Mouse (Mus musculus): Measurements from ENCODE around the gene Ddx10. TPM values are rescaled to one million over a fixed set of nuclear protein-coding genes. Genes with fewer than 3 reads are reported as not detected.

The Ddx10 gene
- polyA plus RNA-seq, 1 experiment from 2014 or later: 21.8 TPM

DNA sequence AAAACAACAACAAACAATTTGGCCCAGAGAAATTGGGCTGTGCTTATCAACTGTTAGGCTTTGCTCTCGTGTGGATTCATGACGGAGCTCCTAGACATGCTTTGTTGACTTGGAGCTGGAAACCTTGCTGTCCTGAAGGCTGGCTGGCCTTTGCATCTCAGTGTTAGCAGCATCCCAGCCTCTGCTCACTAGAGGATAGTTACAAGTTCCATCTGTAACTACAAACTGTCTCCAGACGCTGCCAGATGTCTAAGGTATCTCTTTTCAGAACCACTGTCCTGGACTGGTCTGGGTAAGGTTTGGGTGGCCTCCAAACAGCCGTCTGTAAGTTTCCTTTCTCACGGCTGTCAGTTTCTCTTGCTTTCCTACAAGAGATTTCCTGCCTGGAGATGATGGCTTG, 20.2 kb upstream of the Ddx10 start:
- Histone ChIP-seq H3K27me3 (replicated peaks) (no peaks in the 10 kb centered on the region), H3K4me1 (replicated peaks) (peaks cover 13% of the 10 kb centered on the region), H3K9ac (no peak overlapping the region), H3K4me2 (no peak overlapping the region), H3K4me3 (no peak overlapping the region), H3K9me3 (replicated peaks) (no peaks in the 10 kb centered on the region), H3K36me3 (no peaks in the 10 kb centered on the region), H3K27ac (ENCODE audit: poor library complexity, severe bottlenecking) (no peak overlapping the region)
- WGBS: 50% methylated on average over 5 of the region's 5 CpGs
- ATAC-seq (ENCODE audit: insufficient number of reproducible peaks, low FRiP score): no peak

DNA sequence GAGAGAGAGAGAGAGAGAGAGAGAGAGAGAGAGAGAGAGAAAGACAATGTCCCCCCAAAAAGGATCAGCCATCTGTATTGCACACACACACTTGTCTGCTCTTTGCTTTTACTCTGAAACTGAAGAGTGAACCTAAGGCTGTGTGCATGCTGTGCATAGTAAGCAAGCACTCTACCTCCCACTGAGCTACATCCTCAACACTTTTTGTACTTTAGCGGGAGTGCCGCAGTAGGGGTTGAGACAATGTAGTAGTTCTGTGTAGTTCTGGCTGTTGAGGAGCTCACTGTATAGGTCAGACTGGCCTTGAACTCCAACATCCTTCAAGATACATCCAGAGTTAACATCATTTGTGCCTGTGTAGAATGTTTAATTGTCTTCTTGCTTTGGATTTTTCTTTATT, 17.7 kb upstream of the Ddx10 start:
- H3K9ac ChIP-seq: no peak overlapping the region
- H3K9me3 ChIP-seq (replicated peaks): no peaks in the 10 kb centered on the region
- H3K4me1 ChIP-seq (replicated peaks): peaks cover 13% of the 10 kb centered on the region
- no peak overlapping the region for H3K4me3 ChIP-seq
- H3K36me3 ChIP-seq: no peaks in the 10 kb centered on the region
- 84% methylated on average over 2 of the region's 2 CpGs for WGBS
- H3K27ac ChIP-seq (ENCODE audit: poor library complexity, severe bottlenecking): no peak overlapping the region
- no peak overlapping the region for H3K4me2 ChIP-seq
- H3K27me3 ChIP-seq (replicated peaks): no peaks in the 10 kb centered on the region
- no peak for ATAC-seq (ENCODE audit: insufficient number of reproducible peaks, low FRiP score)

GRCm38 (mm10) chr9:53264387-53264786, 16.5 kb upstream of the Ddx10 start:
- Histone ChIP-seq H3K9ac (no peak overlapping the region), H3K27ac (ENCODE audit: poor library complexity, severe bottlenecking) (no peak overlapping the region), H3K4me2 (peak overlapping the region; percentile 8; the same call in 1 of the 2 replicates), H3K36me3 (no peaks in the 10 kb centered on the region), H3K9me3 (replicated peaks) (no peaks in the 10 kb centered on the region), H3K27me3 (replicated peaks) (no peaks in the 10 kb centered on the region), H3K4me1 (replicated peaks) (peaks cover 13% of the 10 kb centered on the region), H3K4me3 (no peak overlapping the region)
- 45% methylated on average over 4 of the region's 4 CpGs for WGBS
- ATAC-seq (ENCODE audit: insufficient number of reproducible peaks, low FRiP score): no peak

GRCm38 (mm10) chr9:53258199-53258598, 10.3 kb upstream of the Ddx10 start:
- Histone ChIP-seq H3K4me2 (no peak overlapping the region), H3K9me3 (replicated peaks) (no peaks in the 10 kb centered on the region), H3K27me3 (replicated peaks) (no peaks in the 10 kb centered on the region), H3K4me3 (no peak overlapping the region), H3K27ac (ENCODE audit: poor library complexity, severe bottlenecking) (no peak overlapping the region), H3K36me3 (no peaks in the 10 kb centered on the region), H3K9ac (no peak overlapping the region), H3K4me1 (replicated peaks) (peaks cover 10% of the 10 kb centered on the region)
- 44% methylated on average over 6 of the region's 6 CpGs for WGBS
- ATAC-seq (ENCODE audit: insufficient number of reproducible peaks, low FRiP score): no peak

DNA sequence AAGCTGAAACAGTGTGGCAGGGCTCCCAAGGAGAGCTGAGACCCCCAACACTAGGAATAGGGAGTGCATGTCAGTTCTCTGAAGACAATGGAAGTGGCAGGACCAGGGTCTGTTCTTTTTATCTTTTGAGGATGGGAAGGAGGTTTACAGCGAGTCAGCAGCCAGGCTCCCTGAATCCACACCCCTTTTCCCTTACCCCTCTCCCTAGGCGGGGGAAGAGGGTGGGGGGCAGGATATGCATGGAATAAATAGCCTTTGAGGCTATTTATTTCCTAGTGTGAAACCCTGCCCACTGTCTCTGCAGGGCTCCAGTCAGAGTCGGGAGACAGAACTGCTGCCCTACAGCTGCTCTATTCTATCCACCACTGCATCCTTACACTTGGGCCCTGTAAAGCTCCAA, 9.9 kb upstream of the Ddx10 start:
- Histone ChIP-seq H3K36me3 (no peaks in the 10 kb centered on the region), H3K4me2 (no peak overlapping the region), H3K27ac (ENCODE audit: poor library complexity, severe bottlenecking) (no peak overlapping the region), H3K9ac (no peak overlapping the region), H3K4me1 (replicated peaks) (peaks cover 10% of the 10 kb centered on the region), H3K9me3 (replicated peaks) (no peaks in the 10 kb centered on the region), H3K4me3 (no peak overlapping the region), H3K27me3 (replicated peaks) (no peaks in the 10 kb centered on the region)
- 0% methylated on average over 3 of the region's 3 CpGs for WGBS
- no peak for ATAC-seq (ENCODE audit: insufficient number of reproducible peaks, low FRiP score)

DNA sequence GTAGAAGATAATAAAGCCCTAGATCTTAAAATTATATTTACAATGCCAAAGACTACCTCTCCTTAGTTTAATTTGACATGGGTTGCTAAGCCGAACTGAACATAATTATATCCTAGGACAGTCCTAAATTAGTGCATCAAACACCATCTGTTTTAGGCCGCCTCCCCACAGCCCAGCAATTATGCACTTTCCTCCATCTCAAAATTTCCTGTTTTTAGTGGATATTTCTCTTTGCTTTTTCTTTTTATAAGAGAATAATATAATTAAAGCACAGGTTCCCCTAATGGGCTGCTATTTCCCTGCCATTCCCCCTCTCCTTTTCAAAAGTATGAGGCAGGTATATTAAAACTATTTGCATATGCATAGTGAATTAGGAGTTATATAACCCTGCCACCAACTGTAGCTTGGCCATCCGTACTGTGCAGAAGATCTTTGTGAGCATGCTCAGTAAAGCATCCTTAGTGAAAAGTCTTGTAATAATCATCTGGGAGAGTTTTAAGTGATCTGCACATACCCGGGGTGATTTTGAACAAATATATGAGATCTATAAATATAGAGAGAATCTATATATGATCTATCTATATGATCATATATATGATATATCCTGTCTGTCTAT, 8.9 kb upstream of the Ddx10 start:
- Histone ChIP-seq H3K4me1 (replicated peaks) (peaks cover 10% of the 10 kb centered on the region), H3K4me3 (no peak overlapping the region), H3K9ac (no peak overlapping the region), H3K27me3 (replicated peaks) (no peaks in the 10 kb centered on the region), H3K4me2 (no peak overlapping the region), H3K36me3 (no peaks in the 10 kb centered on the region), H3K9me3 (replicated peaks) (no peaks in the 10 kb centered on the region), H3K27ac (ENCODE audit: poor library complexity, severe bottlenecking) (no peak overlapping the region)
- 80% methylated on average over 4 of the region's 4 CpGs for WGBS
- no peak for ATAC-seq (ENCODE audit: insufficient number of reproducible peaks, low FRiP score)

DNA sequence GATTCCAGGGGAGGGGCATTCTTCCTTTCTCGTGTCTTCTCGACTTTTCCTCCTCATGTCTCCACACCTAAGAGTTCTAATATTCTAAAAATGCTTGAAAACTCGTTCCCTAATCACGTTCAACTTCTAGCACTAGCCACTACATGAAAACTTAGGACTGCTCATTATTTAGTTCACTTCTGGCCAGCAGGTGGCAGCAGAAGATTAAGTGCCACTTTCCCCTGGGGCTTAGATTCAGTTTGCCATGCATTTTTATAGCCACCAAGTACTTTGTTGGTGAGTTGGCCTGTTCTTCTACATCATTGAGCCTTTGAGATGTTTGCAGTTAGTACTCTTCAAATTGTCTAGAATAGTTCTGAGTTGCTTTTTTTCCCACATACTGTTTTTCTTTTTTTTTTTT, 6.5 kb upstream of the Ddx10 start:
- no peak overlapping the region for H3K4me3 ChIP-seq
- 0 out of 2 replicates have a peak, but pooled peaks have one; percentile 36 for ATAC-seq (ENCODE audit: insufficient number of reproducible peaks, low FRiP score)

DNA sequence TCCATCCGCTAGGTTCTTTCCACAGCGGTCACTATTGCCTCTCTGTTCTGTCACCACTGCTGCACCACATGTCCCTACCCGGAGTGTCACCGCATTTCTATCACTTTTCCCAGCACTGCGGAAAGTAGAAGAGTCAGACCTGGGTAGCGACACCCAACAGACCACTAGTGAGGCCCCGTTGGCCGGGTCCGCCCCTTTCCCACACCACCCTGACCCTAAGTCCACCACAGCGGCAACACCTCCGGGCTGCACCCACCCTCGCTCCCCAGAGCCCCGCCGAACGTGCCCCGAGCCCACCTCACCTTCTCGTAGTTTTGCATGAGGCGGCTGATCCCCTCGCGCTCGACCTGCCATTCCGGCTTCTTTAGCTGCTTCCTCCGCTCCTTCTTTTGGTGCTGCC, 337 bp downstream of the Ddx10 start:
- H3K27me3 ChIP-seq (replicated peaks): no peaks in the 10 kb centered on the region
- H3K4me1 ChIP-seq (replicated peaks): peaks cover 7% of the 10 kb centered on the region
- H3K4me3 ChIP-seq: peak overlapping the region; percentile 81
- H3K36me3 ChIP-seq: no peaks in the 10 kb centered on the region
- H3K4me2 ChIP-seq: peak overlapping the region; percentile 80
- no peaks in the 10 kb centered on the region for H3K9me3 ChIP-seq (replicated peaks)
- peak; percentile 46 for ATAC-seq (ENCODE audit: insufficient number of reproducible peaks, low FRiP score)
- peak overlapping the region; percentile 85 for H3K9ac ChIP-seq
- WGBS: 1% methylated on average over 23 of the region's 23 CpGs
- H3K27ac ChIP-seq (ENCODE audit: poor library complexity, severe bottlenecking): no peak overlapping the region

More for the DNA sequence above, 6.5 kb upstream of the Ddx10 start:
- Histone ChIP-seq H3K9me3 (replicated peaks) (no peaks in the 10 kb centered on the region), H3K27me3 (replicated peaks) (no peaks in the 10 kb centered on the region), H3K27ac (ENCODE audit: poor library complexity, severe bottlenecking) (no peak overlapping the region), H3K4me1 (replicated peaks) (peaks cover 10% of the 10 kb centered on the region), H3K9ac (no peak overlapping the region), H3K36me3 (no peaks in the 10 kb centered on the region), H3K4me2 (no peak overlapping the region)
- WGBS: 6% methylated on average over 4 of the region's 4 CpGs

- H3K4me2 ChIP-seq: no peak overlapping the region
- H3K27ac ChIP-seq (ENCODE audit: poor library complexity, severe bottlenecking): no peak overlapping the region
- no peaks in the 10 kb centered on the region for H3K9me3 ChIP-seq (replicated peaks)
- WGBS: 61% methylated on average over 2 of the region's 2 CpGs
- no peak overlapping the region for H3K9ac ChIP-seq
- H3K4me3 ChIP-seq: no peak overlapping the region
- no peak for ATAC-seq (ENCODE audit: insufficient number of reproducible peaks, low FRiP score)
- H3K4me1 ChIP-seq (replicated peaks): no peaks in the 10 kb centered on the region
- 0 out of 2 replicates have a peak, but pooled peaks cover 2% of the 10 kb centered on the region for H3K36me3 ChIP-seq
- no peaks in the 10 kb centered on the region for H3K27me3 ChIP-seq (replicated peaks)
Observed at GRCm38 (mm10) chr9:53218181-53218580, 29.7 kb downstream of the Ddx10 start.

- Histone ChIP-seq H3K4me1 (replicated peaks) (no peaks in the 10 kb centered on the region), H3K27me3 (replicated peaks) (no peaks in the 10 kb centered on the region), H3K27ac (ENCODE audit: poor library complexity, severe bottlenecking) (no peak overlapping the region), H3K9me3 (replicated peaks) (no peaks in the 10 kb centered on the region), H3K9ac (no peak overlapping the region), H3K4me3 (no peak overlapping the region), H3K4me2 (no peak overlapping the region), H3K36me3 (peaks cover 14% of the 10 kb centered on the region)
- no peak for ATAC-seq (ENCODE audit: insufficient number of reproducible peaks, low FRiP score)
- 88% methylated on average over 4 of the region's 4 CpGs for WGBS
Observed at GRCm38 (mm10) chr9:53208283-53208682, 39.6 kb downstream of the Ddx10 start.

GRCm38 (mm10) chr9:53174590-53174989, 73.3 kb downstream of the Ddx10 start:
- Histone ChIP-seq H3K36me3 (no peaks in the 10 kb centered on the region), H3K4me2 (no peak overlapping the region), H3K4me1 (replicated peaks) (peaks cover 4% of the 10 kb centered on the region; the same call in 1 of the 2 replicates), H3K4me3 (no peak overlapping the region), H3K9me3 (replicated peaks) (no peaks in the 10 kb centered on the region), H3K27me3 (replicated peaks) (no peaks in the 10 kb centered on the region), H3K27ac (ENCODE audit: poor library complexity, severe bottlenecking) (no peak overlapping the region), H3K9ac (no peak overlapping the region)
- WGBS: 74% methylated on average over 2 of the region's 2 CpGs
- no peak for ATAC-seq (ENCODE audit: insufficient number of reproducible peaks, low FRiP score)

- ATAC-seq (ENCODE audit: insufficient number of reproducible peaks, low FRiP score): no peak
- H3K36me3 ChIP-seq: no peaks in the 10 kb centered on the region
- no peak overlapping the region for H3K4me3 ChIP-seq
- 47% methylated on average over 2 of the region's 2 CpGs for WGBS
- no peak overlapping the region for H3K9ac ChIP-seq
- no peak overlapping the region for H3K4me2 ChIP-seq
- no peak overlapping the region for H3K27ac ChIP-seq (ENCODE audit: poor library complexity, severe bottlenecking)
- H3K9me3 ChIP-seq (replicated peaks): no peaks in the 10 kb centered on the region
- peaks cover 4% of the 10 kb centered on the region; the same call in 1 of the 2 replicates for H3K4me1 ChIP-seq (replicated peaks)
- no peaks in the 10 kb centered on the region for H3K27me3 ChIP-seq (replicated peaks)
Observed at GRCm38 (mm10) chr9:53173258-53173657, 74.6 kb downstream of the Ddx10 start.

All from heart, embryonic 12.5 days (tissue).